Mouse (Mus musculus) neural tube, embryonic 11.5 days (tissue): ENCODE results near the gene Sox1. TPM values are rescaled to one million over a fixed set of nuclear protein-coding genes. Genes with fewer than 3 reads are reported as not detected.

ENCODE experiments used
- ATAC-seq: fragments of 200-750 bp; cut with Nextera tagmentation; 2 replicates; pipeline ENCODE4 v1.8.0; 2017; ENCODE audit warnings: moderate number of reproducible peaks, mild to moderate bottlenecking, moderate TSS enrichment, moderate library complexity; ENCODE audit not compliant: insufficient read depth, low FRiP score, low TSS enrichment
- DNase-seq: peaks from one replicate; pipeline ENCODE4 v3.0.0-alpha.2; 2015; ENCODE audit warnings: low spot score
- H3K27ac ChIP-seq: fragments of 300-500 bp; sonication (generic); 2 replicates; pipeline ENCODE4 v1.5.1; 2014; ENCODE audit warnings: low read depth, mild to moderate bottlenecking, low read length
- H3K27me3 ChIP-seq: fragments of 300-500 bp; sonication (generic); 2 replicates; pipeline ENCODE4 v1.6.1; 2014; ENCODE audit warnings: mild to moderate bottlenecking, low read length, mixed read lengths; ENCODE audit not compliant: control insufficient read depth, insufficient read depth
- H3K36me3 ChIP-seq: fragments of 300-500 bp; sonication (generic); 2 replicates; pipeline ENCODE4 v1.6.1; 2014; ENCODE audit warnings: mild to moderate bottlenecking, low read length, moderate library complexity, mixed read lengths; ENCODE audit not compliant: control insufficient read depth, insufficient read depth
- H3K4me1 ChIP-seq: fragments of 300-500 bp; sonication (generic); 2 replicates; pipeline ENCODE4 v1.6.1; 2014; ENCODE audit warnings: low read length, mixed read lengths; ENCODE audit not compliant: control insufficient read depth, insufficient read depth
- H3K4me2 ChIP-seq: fragments of 300-500 bp; sonication (generic); 2 replicates; pipeline ENCODE4 v1.6.1; 2014; ENCODE audit warnings: low read depth, mild to moderate bottlenecking, moderate library complexity
- H3K4me3 ChIP-seq: fragments of 300-500 bp; sonication (generic); 2 replicates; pipeline ENCODE4 v1.5.1; 2014; ENCODE audit warnings: low read depth, low read length
- H3K9ac ChIP-seq: fragments of 300-500 bp; sonication (generic); 2 replicates; pipeline ENCODE4 v1.6.1; 2014; ENCODE audit warnings: mild to moderate bottlenecking, low read length
- H3K9me3 ChIP-seq: fragments of 300-500 bp; sonication (generic); 2 replicates; pipeline ENCODE4 v1.6.1; 2016; ENCODE audit warnings: low read length; ENCODE audit not compliant: control insufficient read depth
- WGBS: fragments of 180-500 bp; shearing (Covaris S2); extraction: QIAGEN DNeasy Blood & Tissue Kit; methylation state at CpG from one replicate; pipeline ENCODE4 v1.1.7; 2014; 5-methylcytosine and 5-hydroxymethylcytosine counted together
- polyA plus RNA-seq: library from polyadenylated mRNA; unstranded; fragments of >200 nt; fragmentation: Nextera tagmentation; extraction: Ambion mirVana; gene quantifications from 2 replicates; pipeline ENCODE4 v1.2.1, GENCODE M21; 2014

The Sox1 gene
- polyA plus RNA-seq, 1 experiment from 2014 or later = 1.9 TPM

- no peak overlapping the region for H3K4me3 ChIP-seq
- ATAC-seq (no peak; the same call in 1 of the 2 replicates), DNase-seq (peak; percentile 26)
- H3K27me3 ChIP-seq = peaks cover 26% of the 10 kb centered on the region
- peak overlapping the region; percentile 23 for H3K4me2 ChIP-seq
- WGBS = 13% methylated on average over 10 of the region's 10 CpGs
- no peaks in the 10 kb centered on the region for H3K36me3 ChIP-seq
- H3K27ac ChIP-seq = no peak overlapping the region
- no peaks in the 10 kb centered on the region for H3K9me3 ChIP-seq
- no peak overlapping the region for H3K9ac ChIP-seq
- H3K4me1 ChIP-seq = no peaks in the 10 kb centered on the region
These were observed 12.9 kb downstream of the Sox1 start for GRCm38 (mm10) chr8:12408020-12408419.

GRCm38 (mm10) chr8:12409976-12410375, 14.9 kb downstream of the Sox1 start:
- Histone ChIP-seq H3K27ac (no peak overlapping the region), H3K36me3 (no peaks in the 10 kb centered on the region), H3K4me3 (no peak overlapping the region), H3K9ac (no peak overlapping the region), H3K4me1 (no peaks in the 10 kb centered on the region), H3K9me3 (no peaks in the 10 kb centered on the region), H3K27me3 (peaks cover 16% of the 10 kb centered on the region), H3K4me2 (no peak overlapping the region)
- no peak for ATAC-seq
- 33% methylated on average over 3 of the region's 3 CpGs for WGBS
- DNase-seq = no peak

- Histone ChIP-seq H3K27me3 (peaks cover 3% of the 10 kb centered on the region; the same call in 1 of the 2 replicates), H3K36me3 (no peaks in the 10 kb centered on the region), H3K4me2 (no peak overlapping the region), H3K9ac (no peak overlapping the region), H3K4me3 (no peak overlapping the region), H3K9me3 (no peaks in the 10 kb centered on the region), H3K4me1 (no peaks in the 10 kb centered on the region), H3K27ac (no peak overlapping the region)
- 92% methylated on average over 2 of the region's 2 CpGs for WGBS
- no peak for DNase-seq
- ATAC-seq = no peak
These were observed 22.0 kb downstream of the Sox1 start for GRCm38 (mm10) chr8:12417056-12417455.

- no peak overlapping the region for H3K4me2 ChIP-seq
- no peak overlapping the region for H3K27ac ChIP-seq
- H3K36me3 ChIP-seq = no peaks in the 10 kb centered on the region
- no peak overlapping the region for H3K4me3 ChIP-seq
- no peaks in the 10 kb centered on the region for H3K9me3 ChIP-seq
- H3K4me1 ChIP-seq = no peaks in the 10 kb centered on the region
- ATAC-seq (no peak), DNase-seq (no peak)
- H3K9ac ChIP-seq = no peak overlapping the region
- 76% methylated on average over 2 of the region's 2 CpGs for WGBS
- H3K27me3 ChIP-seq = peaks cover 18% of the 10 kb centered on the region
These were observed 25.4 kb downstream of the Sox1 start for GRCm38 (mm10) chr8:12420537-12420936.

GRCm38 (mm10) chr8:12425906-12426305, 30.8 kb downstream of the Sox1 start:
- WGBS = 89% methylated on average over 8 of the region's 8 CpGs
- no peaks in the 10 kb centered on the region for H3K36me3 ChIP-seq
- no peak overlapping the region for H3K4me3 ChIP-seq
- DNase-seq (no peak), ATAC-seq (no peak)
- peaks cover 66% of the 10 kb centered on the region for H3K27me3 ChIP-seq
- H3K4me1 ChIP-seq = peaks cover 25% of the 10 kb centered on the region
- no peak overlapping the region for H3K9ac ChIP-seq
- no peak overlapping the region for H3K27ac ChIP-seq
- H3K4me2 ChIP-seq = no peak overlapping the region
- H3K9me3 ChIP-seq = no peaks in the 10 kb centered on the region

- no peak overlapping the region for H3K4me2 ChIP-seq
- H3K9me3 ChIP-seq = no peaks in the 10 kb centered on the region
- peaks cover 29% of the 10 kb centered on the region for H3K4me1 ChIP-seq
- WGBS = 57% methylated on average over 9 of the region's 9 CpGs
- H3K27me3 ChIP-seq = peaks cover 75% of the 10 kb centered on the region
- H3K9ac ChIP-seq = no peak overlapping the region
- DNase-seq (no peak), ATAC-seq (no peak)
- H3K27ac ChIP-seq = no peak overlapping the region
- H3K4me3 ChIP-seq = no peak overlapping the region
- H3K36me3 ChIP-seq = no peaks in the 10 kb centered on the region
These were observed 32.3 kb downstream of the Sox1 start for GRCm38 (mm10) chr8:12427346-12427745.

GRCm38 (mm10) chr8:12427886-12428799, 33.0 kb downstream of the Sox1 start:
- Histone ChIP-seq H3K4me2 (no peak overlapping the region), H3K4me3 (no peak overlapping the region), H3K27ac (no peak overlapping the region), H3K4me1 (peaks cover 33% of the 10 kb centered on the region), H3K27me3 (peaks cover 74% of the 10 kb centered on the region), H3K9me3 (no peaks in the 10 kb centered on the region), H3K9ac (no peak overlapping the region), H3K36me3 (no peaks in the 10 kb centered on the region)
- DNase-seq (no peak), ATAC-seq (no peak)
- WGBS = 18% methylated on average over 26 of the region's 26 CpGs

GRCm38 (mm10) chr8:12428931-12429330, 33.8 kb downstream of the Sox1 start:
- Histone ChIP-seq H3K27me3 (peaks cover 78% of the 10 kb centered on the region), H3K4me2 (no peak overlapping the region), H3K9me3 (no peaks in the 10 kb centered on the region), H3K36me3 (no peaks in the 10 kb centered on the region), H3K27ac (no peak overlapping the region), H3K4me3 (no peak overlapping the region), H3K9ac (no peak overlapping the region), H3K4me1 (peaks cover 34% of the 10 kb centered on the region)
- DNase-seq = no peak
- 31% methylated on average over 5 of the region's 5 CpGs for WGBS
- ATAC-seq = no peak
